Mouse (Mus musculus): ENCODE results near the gene Phactr4. TPM values are rescaled to one million over a fixed set of nuclear protein-coding genes. Genes with fewer than 3 reads are reported as not detected.

Gene Phactr4
- polyA plus RNA-seq, 1 experiment from 2014 or later = 19.5 TPM

DNA sequence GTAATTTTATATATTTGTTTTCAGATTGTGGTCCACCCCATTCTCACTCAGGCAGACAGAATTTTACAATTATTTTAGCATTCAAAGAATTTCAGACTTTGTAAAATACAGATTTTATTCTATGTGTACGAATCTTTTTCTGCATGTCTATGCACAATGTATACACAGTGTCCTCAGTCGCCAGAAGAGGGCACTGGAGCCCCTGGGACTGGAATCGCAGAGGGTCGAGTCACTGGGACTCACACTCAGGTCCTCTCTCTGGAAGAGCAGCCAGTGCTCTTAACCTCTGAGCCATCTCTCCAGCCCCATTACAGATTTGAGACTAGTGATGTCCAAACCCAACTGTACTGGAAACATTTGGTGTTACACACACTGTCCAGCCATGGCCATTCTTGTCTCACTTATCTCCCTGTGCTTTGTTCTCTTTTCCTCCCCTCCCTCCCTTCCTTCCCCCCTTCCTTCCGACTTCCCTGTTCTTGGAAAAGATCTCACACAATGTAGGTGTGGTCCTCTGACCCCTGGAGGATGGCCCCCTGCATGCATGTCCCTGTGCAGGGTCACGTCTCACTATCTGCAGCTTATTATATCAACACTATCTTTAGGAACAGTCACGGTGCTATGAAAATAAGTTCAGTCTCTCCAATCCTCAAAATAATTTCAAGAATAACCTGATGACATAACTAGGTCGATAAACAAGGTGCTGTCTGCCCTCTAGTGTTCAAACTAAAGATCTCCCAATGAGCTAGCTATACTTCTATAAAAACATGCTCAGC lies 10.8 kb downstream of the Phactr4 start:
- ATAC-seq (ENCODE audit: insufficient number of reproducible peaks, low FRiP score) = peak; percentile 79
- 0 out of 2 replicates have a peak overlapping the region, but pooled peaks have one; percentile 33 for H3K27ac ChIP-seq (ENCODE audit: poor library complexity, severe bottlenecking)
- WGBS = 40% methylated on average over 8 of the region's 8 CpGs

DNA sequence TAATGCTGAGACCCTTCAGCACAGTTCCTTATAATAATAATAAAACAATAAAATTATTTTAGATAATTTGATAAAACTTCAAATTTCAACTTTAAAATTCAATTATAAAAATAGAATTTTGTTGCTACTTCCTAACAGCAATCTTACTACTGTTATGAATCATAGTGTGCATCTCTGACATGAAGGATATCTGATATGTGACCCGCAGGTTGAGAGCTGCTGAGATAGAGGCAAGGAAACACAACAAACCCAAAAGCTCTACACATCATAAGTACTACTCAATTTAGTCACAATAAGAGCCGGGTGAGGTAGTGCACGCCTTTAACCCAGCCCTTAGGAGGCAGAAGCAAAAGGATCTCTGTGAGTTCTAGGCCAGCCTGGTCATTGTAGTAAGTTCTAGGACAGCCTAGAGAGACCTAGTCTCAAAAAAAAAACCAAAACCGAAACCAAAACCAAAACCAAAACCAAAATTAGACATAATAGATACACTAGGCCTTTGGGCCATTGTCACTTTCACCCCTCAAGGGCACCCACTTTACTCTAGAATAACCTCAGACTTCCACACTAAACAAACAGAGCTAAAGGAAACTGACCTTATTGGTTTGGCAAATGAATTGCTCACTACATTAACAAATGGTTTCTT lies 12.6 kb downstream of the Phactr4 start:
- Histone ChIP-seq H3K9ac (no peak overlapping the region), H3K4me1 (replicated peaks) (peaks cover 19% of the 10 kb centered on the region), H3K27ac (ENCODE audit: poor library complexity, severe bottlenecking) (no peak overlapping the region), H3K36me3 (peaks cover 15% of the 10 kb centered on the region), H3K9me3 (replicated peaks) (no peaks in the 10 kb centered on the region), H3K27me3 (replicated peaks) (no peaks in the 10 kb centered on the region), H3K4me3 (no peak overlapping the region), H3K4me2 (no peak overlapping the region)
- no peak for ATAC-seq (ENCODE audit: insufficient number of reproducible peaks, low FRiP score)
- 86% methylated on average over 4 of the region's 4 CpGs for WGBS

More for the DNA sequence above, 10.8 kb downstream of the Phactr4 start:
- Histone ChIP-seq H3K9me3 (replicated peaks) (no peaks in the 10 kb centered on the region), H3K27me3 (replicated peaks) (no peaks in the 10 kb centered on the region), H3K9ac (no peak overlapping the region), H3K36me3 (peaks cover 15% of the 10 kb centered on the region), H3K4me1 (replicated peaks) (peaks cover 17% of the 10 kb centered on the region), H3K4me2 (no peak overlapping the region), H3K4me3 (no peak overlapping the region)

DNA sequence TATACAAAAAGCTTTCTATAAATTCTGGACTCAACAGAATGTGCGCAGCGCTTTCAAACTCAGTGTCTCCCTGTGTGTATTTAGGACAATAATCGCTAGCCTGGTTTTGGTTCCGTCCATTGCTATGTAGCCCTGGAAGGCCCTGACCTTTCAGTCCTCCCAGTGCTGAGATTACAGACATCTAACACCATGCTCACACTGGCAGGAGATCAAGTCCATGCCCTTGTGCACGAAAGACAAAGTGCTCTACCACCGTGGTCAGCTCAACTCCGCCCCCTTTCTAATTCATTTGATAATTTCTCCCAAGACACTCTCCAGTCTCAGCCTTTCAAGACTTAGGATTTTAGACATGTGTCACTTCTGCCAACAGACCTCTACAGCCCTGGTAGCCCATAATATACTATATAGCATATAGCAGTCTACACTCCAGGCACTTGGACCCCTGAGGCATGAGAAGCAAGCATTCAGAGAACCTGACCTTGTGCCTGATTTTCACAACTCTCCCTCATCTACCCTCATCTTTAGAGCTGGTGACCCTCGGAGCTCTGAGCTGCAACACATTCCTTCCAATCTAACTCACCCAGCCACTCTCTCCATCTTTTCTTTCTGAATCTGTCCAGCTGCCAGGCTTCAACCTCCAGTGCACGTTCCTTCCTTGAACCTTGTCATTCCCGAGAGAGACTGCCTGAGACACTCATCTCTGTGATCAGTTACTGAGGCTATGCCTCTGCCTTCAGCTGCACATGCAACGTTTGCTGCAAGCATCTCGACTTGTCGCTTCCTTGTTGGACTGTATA lies 15.7 kb downstream of the Phactr4 start:
- no peak overlapping the region for H3K4me3 ChIP-seq
- H3K36me3 ChIP-seq = 0 out of 2 replicates have a peak, but pooled peaks cover 3% of the 10 kb centered on the region
- no peak overlapping the region for H3K9ac ChIP-seq
- 59% methylated on average over 13 of the region's 13 CpGs for WGBS
- H3K4me1 ChIP-seq (replicated peaks) = peaks cover 17% of the 10 kb centered on the region
- no peaks in the 10 kb centered on the region for H3K27me3 ChIP-seq (replicated peaks)
- ATAC-seq (ENCODE audit: insufficient number of reproducible peaks, low FRiP score) = no peak
- H3K27ac ChIP-seq (ENCODE audit: poor library complexity, severe bottlenecking) = peak overlapping the region; percentile 18; the same call in 1 of the 2 replicates
- no peak overlapping the region for H3K4me2 ChIP-seq
- no peaks in the 10 kb centered on the region for H3K9me3 ChIP-seq (replicated peaks)

DNA sequence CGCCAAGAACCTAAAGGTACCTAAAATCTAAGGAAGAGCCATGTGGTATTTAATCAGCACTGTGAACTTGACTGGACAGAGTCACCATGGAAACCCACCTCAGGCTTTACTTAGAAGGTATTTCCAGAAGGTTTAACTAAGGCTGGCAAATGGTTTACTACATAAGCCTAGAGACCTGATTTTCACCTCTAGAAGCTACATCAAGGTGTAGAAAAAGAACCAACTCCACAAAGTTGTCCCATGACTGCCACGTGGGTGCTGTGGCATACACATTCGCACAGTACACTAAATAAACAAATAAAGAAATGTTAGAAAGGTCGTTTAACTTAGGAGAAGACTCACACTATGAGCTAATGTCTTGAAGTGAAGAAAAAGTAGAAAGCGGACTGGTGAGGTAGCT lies 17.7 kb downstream of the Phactr4 start:
- H3K9me3 ChIP-seq (replicated peaks) = no peaks in the 10 kb centered on the region
- H3K4me2 ChIP-seq = no peak overlapping the region
- H3K9ac ChIP-seq = no peak overlapping the region
- no peaks in the 10 kb centered on the region for H3K27me3 ChIP-seq (replicated peaks)
- WGBS = 87% methylated on average over 5 of the region's 5 CpGs
- no peaks in the 10 kb centered on the region for H3K36me3 ChIP-seq
- no peak for ATAC-seq (ENCODE audit: insufficient number of reproducible peaks, low FRiP score)
- H3K4me1 ChIP-seq (replicated peaks) = peaks cover 17% of the 10 kb centered on the region
- H3K27ac ChIP-seq (ENCODE audit: poor library complexity, severe bottlenecking) = no peak overlapping the region
- no peak overlapping the region for H3K4me3 ChIP-seq

DNA sequence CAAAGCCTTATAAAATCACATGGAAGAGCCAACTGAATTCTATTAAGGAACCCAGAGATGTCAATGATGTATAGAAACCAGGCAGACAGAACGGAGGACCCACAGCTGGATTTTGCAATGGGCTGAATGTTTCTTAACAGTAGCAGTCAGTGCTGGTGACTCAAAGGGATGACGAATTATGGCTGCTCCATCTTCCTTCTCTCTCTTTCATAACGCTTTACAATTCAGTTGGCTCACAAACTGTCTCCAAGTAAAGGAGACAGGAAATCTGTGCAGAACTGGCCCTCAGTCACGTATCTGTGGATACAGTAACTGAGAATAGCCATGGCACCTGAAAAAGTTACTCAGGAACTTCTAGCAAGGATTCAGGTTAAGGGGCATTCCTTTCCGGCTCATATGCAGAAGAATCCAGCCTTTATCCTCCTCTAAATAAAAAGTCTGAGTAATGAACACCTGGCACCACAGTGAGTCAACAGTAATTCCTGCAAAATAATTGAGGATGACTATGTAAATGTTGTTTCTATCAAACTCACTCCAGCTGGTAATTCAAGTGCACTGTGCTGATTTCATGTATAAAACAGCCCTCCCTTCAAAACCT lies 19.1 kb downstream of the Phactr4 start:
- ATAC-seq (ENCODE audit: insufficient number of reproducible peaks, low FRiP score) = no peak
- Histone ChIP-seq H3K9me3 (replicated peaks) (no peaks in the 10 kb centered on the region), H3K4me1 (replicated peaks) (peaks cover 28% of the 10 kb centered on the region), H3K27ac (ENCODE audit: poor library complexity, severe bottlenecking) (no peak overlapping the region), H3K36me3 (no peaks in the 10 kb centered on the region), H3K27me3 (replicated peaks) (no peaks in the 10 kb centered on the region), H3K9ac (no peak overlapping the region), H3K4me2 (no peak overlapping the region), H3K4me3 (no peak overlapping the region)
- 77% methylated on average over 5 of the region's 5 CpGs for WGBS

DNA sequence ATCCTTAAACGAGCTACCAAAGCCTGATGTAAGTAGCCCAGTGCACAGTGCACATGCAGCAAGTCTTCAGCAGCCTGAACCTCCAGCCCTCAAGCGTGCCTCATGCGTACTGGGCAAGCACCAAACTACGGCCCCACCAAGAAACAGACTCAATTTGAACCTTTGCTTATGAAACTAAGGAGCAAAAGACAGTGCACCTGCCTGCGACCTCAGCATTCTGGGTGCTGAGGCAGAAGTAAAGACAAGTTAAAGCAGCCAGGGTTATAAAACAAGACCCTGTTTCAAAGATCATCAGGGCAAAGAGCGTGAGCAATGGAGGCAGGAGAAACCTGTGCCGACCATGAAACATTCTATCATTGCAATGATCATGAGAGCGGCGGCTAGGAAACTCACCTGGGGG lies 21.3 kb downstream of the Phactr4 start:
- no peak for ATAC-seq (ENCODE audit: insufficient number of reproducible peaks, low FRiP score)
- Histone ChIP-seq H3K9ac (no peak overlapping the region), H3K9me3 (replicated peaks) (no peaks in the 10 kb centered on the region), H3K4me2 (no peak overlapping the region), H3K27me3 (replicated peaks) (no peaks in the 10 kb centered on the region), H3K36me3 (no peaks in the 10 kb centered on the region), H3K4me1 (replicated peaks) (peaks cover 28% of the 10 kb centered on the region), H3K4me3 (no peak overlapping the region), H3K27ac (ENCODE audit: poor library complexity, severe bottlenecking) (no peak overlapping the region)
- 93% methylated on average over 9 of the region's 9 CpGs for WGBS

DNA sequence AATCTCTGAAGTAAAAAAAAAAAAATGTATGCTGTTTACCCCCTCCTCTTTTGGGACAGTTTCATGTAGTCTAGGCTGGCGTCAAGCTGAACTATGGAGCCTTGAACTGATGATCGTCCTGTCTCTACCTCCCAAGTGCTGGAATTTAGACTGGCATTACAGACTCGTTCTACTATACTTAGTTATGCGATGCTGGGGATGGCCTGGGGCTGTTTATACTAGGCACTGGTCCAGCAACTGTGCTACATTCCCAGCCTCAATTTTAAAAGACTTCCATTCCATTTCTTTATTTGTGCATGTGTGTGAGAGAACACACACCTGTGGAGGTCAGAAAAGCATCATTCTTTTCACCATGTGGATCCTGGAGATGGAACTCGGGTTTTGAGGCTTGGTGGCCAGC lies 23.4 kb downstream of the Phactr4 start:
- ATAC-seq (ENCODE audit: insufficient number of reproducible peaks, low FRiP score) = no peak
- Histone ChIP-seq H3K4me2 (no peak overlapping the region), H3K9ac (0 out of 2 replicates have a peak overlapping the region, but pooled peaks have one; percentile 15), H3K27me3 (replicated peaks) (no peaks in the 10 kb centered on the region), H3K27ac (ENCODE audit: poor library complexity, severe bottlenecking) (no peak overlapping the region), H3K4me3 (no peak overlapping the region), H3K9me3 (replicated peaks) (no peaks in the 10 kb centered on the region), H3K36me3 (no peaks in the 10 kb centered on the region), H3K4me1 (replicated peaks) (peaks cover 29% of the 10 kb centered on the region)
- 65% methylated on average over 5 of the region's 5 CpGs for WGBS

DNA sequence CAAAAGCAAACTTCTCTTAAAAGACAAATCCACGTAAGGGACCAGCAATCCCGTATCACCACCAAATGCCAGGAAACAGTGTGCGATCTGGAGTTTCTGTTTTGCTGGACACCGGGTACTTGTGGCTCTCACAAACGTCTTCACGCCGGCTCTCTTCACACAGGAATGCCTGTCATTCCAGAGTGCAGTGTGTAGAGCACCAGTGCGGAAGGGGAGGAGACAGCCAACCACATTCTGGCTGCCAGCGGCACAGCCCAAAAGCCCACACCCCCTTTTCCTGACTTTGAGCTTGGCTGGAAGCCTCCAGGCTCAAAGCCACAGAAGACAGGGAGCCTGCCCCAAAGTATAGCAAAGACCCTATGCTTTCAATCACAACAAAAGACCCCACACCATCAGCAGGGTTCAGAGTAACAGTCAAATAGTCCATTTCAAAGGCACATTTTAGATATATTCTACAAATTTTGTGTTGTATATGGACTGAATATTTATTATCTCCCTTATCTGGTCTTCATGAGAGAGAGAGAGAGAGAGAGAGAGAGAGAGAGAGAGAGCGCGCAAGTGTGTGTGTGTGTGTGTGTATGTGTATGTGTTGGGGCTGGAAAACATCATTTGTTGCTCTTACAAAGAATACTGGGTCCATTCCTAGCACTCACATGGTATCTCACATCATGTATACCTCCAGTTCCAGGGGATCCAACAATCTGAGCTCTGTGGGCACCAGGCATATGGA lies 24.1 kb downstream of the Phactr4 start:
- peak; percentile 82 for ATAC-seq (ENCODE audit: insufficient number of reproducible peaks, low FRiP score)
- 11% methylated on average over 11 of the region's 11 CpGs for WGBS

DNA sequence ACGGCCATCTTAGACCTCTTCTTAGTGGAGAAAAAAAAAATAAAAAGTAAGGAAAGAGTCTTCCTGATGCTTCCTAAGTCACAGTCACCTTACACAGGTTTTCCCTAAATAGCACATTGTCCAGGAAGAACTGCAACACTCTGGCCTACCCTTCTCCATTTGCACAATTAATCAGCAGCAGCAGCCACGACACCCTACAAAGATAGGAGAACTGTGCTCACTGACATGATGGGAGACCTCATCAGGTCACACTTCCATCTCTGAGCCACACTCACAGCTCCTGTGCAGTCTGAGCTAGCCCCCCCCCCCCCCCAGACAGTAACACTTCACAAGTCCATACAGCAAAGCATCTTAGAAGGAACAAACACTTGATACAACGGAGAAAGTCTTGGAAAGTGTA lies 25.2 kb downstream of the Phactr4 start:
- Histone ChIP-seq H3K4me3 (no peak overlapping the region), H3K4me2 (peak overlapping the region; percentile 27; the same call in 1 of the 2 replicates), H3K4me1 (replicated peaks) (peaks cover 29% of the 10 kb centered on the region), H3K27ac (ENCODE audit: poor library complexity, severe bottlenecking) (peak overlapping the region; percentile 34), H3K9me3 (replicated peaks) (no peaks in the 10 kb centered on the region), H3K9ac (no peak overlapping the region), H3K36me3 (no peaks in the 10 kb centered on the region), H3K27me3 (replicated peaks) (no peaks in the 10 kb centered on the region)
- ATAC-seq (ENCODE audit: insufficient number of reproducible peaks, low FRiP score) = no peak
- WGBS = 47% methylated on average over 3 of the region's 3 CpGs

More for the DNA sequence above, 24.1 kb downstream of the Phactr4 start:
- H3K4me3 ChIP-seq = peak overlapping the region; percentile 50
- H3K36me3 ChIP-seq = no peaks in the 10 kb centered on the region
- peaks cover 29% of the 10 kb centered on the region for H3K4me1 ChIP-seq (replicated peaks)
- no peaks in the 10 kb centered on the region for H3K27me3 ChIP-seq (replicated peaks)
- H3K27ac ChIP-seq (ENCODE audit: poor library complexity, severe bottlenecking) = peak overlapping the region; percentile 79
- H3K4me2 ChIP-seq = peak overlapping the region; percentile 80
- no peaks in the 10 kb centered on the region for H3K9me3 ChIP-seq (replicated peaks)
- H3K9ac ChIP-seq = peak overlapping the region; percentile 60

DNA sequence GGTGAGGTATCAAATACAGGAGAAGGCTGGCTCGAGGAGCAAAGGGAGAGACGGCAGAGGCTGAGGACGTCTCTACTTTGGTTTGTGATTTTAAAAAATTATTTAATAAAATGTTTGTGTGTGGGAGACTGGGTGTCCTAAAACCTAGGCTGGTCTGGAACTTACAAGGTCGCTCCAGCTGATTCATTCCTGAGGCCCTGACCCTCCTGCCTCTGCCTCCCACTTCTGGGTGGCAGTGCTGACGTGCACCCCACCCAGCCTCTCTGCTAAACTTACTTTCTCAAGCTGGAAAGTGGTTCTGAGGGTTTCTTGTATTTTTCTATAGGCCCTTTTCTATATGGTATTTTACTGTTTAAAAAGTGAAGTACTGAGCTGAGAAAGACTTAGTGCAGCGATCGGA lies 26.0 kb downstream of the Phactr4 start:
- Histone ChIP-seq H3K27ac (ENCODE audit: poor library complexity, severe bottlenecking) (0 out of 2 replicates have a peak overlapping the region, but pooled peaks have one; percentile 11), H3K9me3 (replicated peaks) (no peaks in the 10 kb centered on the region), H3K4me3 (no peak overlapping the region), H3K27me3 (replicated peaks) (no peaks in the 10 kb centered on the region), H3K4me1 (replicated peaks) (peaks cover 29% of the 10 kb centered on the region), H3K36me3 (no peaks in the 10 kb centered on the region), H3K9ac (no peak overlapping the region), H3K4me2 (no peak overlapping the region)
- no peak for ATAC-seq (ENCODE audit: insufficient number of reproducible peaks, low FRiP score)
- WGBS = 89% methylated on average over 7 of the region's 7 CpGs

Measured in heart, embryonic 12.5 days (tissue).